In genomic region chr12:79925704-79926588, GRCm38 (mm10) we compare ENCODE assay signal across 9 mouse cellular contexts.
DNase-seq lines count a peak whose midpoint lies in the region; ATAC-seq and TF ChIP-seq lines count a peak whose summit lies in the region.
"Had no signal": no experiment of that assay in that cellular context is flagged by ENCODE, and none has a peak within 500 bp of the region (broad histone marks: within the 10 kb centered on the region; RNA-seq: fewer than 3 reads in every experiment).

No protein-coding gene starts in this region.

- peak overlapping the region; percentile 31; the same call in 1 of the 2 replicates for H3K4me2 ChIP-seq in lung, embryonic 14.5 days
- peak overlapping the region; percentile 47 for H3K4me2 ChIP-seq in embryonic facial prominence, embryonic 13.5 days
- peak overlapping the region; percentile 39 for H3K4me2 ChIP-seq in midbrain, embryonic 12.5 days (replicated peaks)

- peak overlapping the region; percentile 27; the same call in 1 of the 2 replicates for H3K9ac ChIP-seq in lung, embryonic 14.5 days
- peak overlapping the region; percentile 49 for H3K9ac ChIP-seq in embryonic facial prominence, embryonic 13.5 days
- peak overlapping the region; percentile 44 for H3K9ac ChIP-seq in midbrain, embryonic 12.5 days (replicated peaks)

- H3K36me3 ChIP-seq in lung, embryonic 14.5 days (ENCODE audit: insufficient read depth), result no peaks in the 10 kb centered on the region
- no peaks in the 10 kb centered on the region for H3K36me3 ChIP-seq in embryonic facial prominence, embryonic 13.5 days
- H3K36me3 ChIP-seq in hindbrain, embryonic 10.5 days, result no peaks in the 10 kb centered on the region
- H3K36me3 ChIP-seq in midbrain, embryonic 12.5 days, result no peaks in the 10 kb centered on the region

- DNase-seq in lung, embryonic 14.5 days, result peak; percentile 90
- no peak for DNase-seq in lung, adult 18-20 months
- peak; percentile 39 for DNase-seq in hindbrain, embryonic 10.5 days (ENCODE audit: low spot score)
- DNase-seq in layer of hippocampus, postnatal 10 days (ENCODE audit: low spot score in 2 of 2), result peak; percentile 58 to 67

- peak; percentile 41; the same call in 1 of the 2 replicates for ATAC-seq in lung, embryonic 14.5 days (ENCODE audit: insufficient read depth)
- ATAC-seq in embryonic facial prominence, embryonic 13.5 days (ENCODE audit: insufficient number of reproducible peaks, insufficient read depth, low FRiP score, low TSS enrichment, low read depth), result no peak
- ATAC-seq in midbrain, embryonic 12.5 days (ENCODE audit: low FRiP score, low read depth), result no peak
- no peak for ATAC-seq in monocyte, adult 5-6 weeks (replicated peaks; ENCODE audit: insufficient number of reproducible peaks, low FRiP score, low TSS enrichment, poor library complexity, severe bottlenecking)
- no peak for ATAC-seq in megakaryocyte, adult 5-6 weeks (ENCODE audit: poor library complexity, severe bottlenecking)

- no peaks in the 10 kb centered on the region for H3K27me3 ChIP-seq in lung, embryonic 14.5 days (ENCODE audit: insufficient read depth, low read length)
- no peaks in the 10 kb centered on the region for H3K27me3 ChIP-seq in embryonic facial prominence, embryonic 13.5 days
- no peaks in the 10 kb centered on the region for H3K27me3 ChIP-seq in hindbrain, embryonic 10.5 days (ENCODE audit: insufficient read depth, poor library complexity, severe bottlenecking)
- H3K27me3 ChIP-seq in midbrain, embryonic 12.5 days, result no peaks in the 10 kb centered on the region

- H3K4me1 ChIP-seq in lung, embryonic 14.5 days (ENCODE audit: insufficient read depth), result peaks cover 60% of the 10 kb centered on the region
- H3K4me1 ChIP-seq in embryonic facial prominence, embryonic 13.5 days, result peaks cover 84% of the 10 kb centered on the region
- peaks cover 96% of the 10 kb centered on the region for H3K4me1 ChIP-seq in hindbrain, embryonic 10.5 days (replicated peaks)
- peaks cover 76% of the 10 kb centered on the region for H3K4me1 ChIP-seq in midbrain, embryonic 12.5 days
- H3K4me1 ChIP-seq: megakaryocyte, embryonic 14.5 days had no signal

- no peaks in the 10 kb centered on the region for H3K9me3 ChIP-seq in lung, embryonic 14.5 days (ENCODE audit: low read depth, low read length)
- no peaks in the 10 kb centered on the region for H3K9me3 ChIP-seq in embryonic facial prominence, embryonic 13.5 days
- no peaks in the 10 kb centered on the region for H3K9me3 ChIP-seq in hindbrain, embryonic 10.5 days
- no peaks in the 10 kb centered on the region for H3K9me3 ChIP-seq in midbrain, embryonic 12.5 days
- H3K9me3 ChIP-seq: megakaryocyte, embryonic 14.5 days had no signal

- H3K4me3 ChIP-seq in lung, embryonic 14.5 days (ENCODE audit: low read depth, low read length), result no peak overlapping the region
- H3K4me3 ChIP-seq in embryonic facial prominence, embryonic 13.5 days, result no peak overlapping the region
- peak overlapping the region; percentile 42 for H3K4me3 ChIP-seq in hindbrain, embryonic 10.5 days
- peak overlapping the region; percentile 23; the same call in 1 of the 2 replicates for H3K4me3 ChIP-seq in midbrain, embryonic 12.5 days
- H3K4me3 ChIP-seq: megakaryocyte, embryonic 14.5 days had no signal

- TF ChIP-seq CTCF in lung, embryonic 14.5 days (IDR thresholded peaks at IDR 0.05; ENCODE audit: low read depth), result peak; percentile 57

- 15% methylated on average over 6 of the region's 6 CpGs for WGBS in lung, embryonic 14.5 days
- WGBS in embryonic facial prominence, embryonic 13.5 days, result 15% methylated on average over 6 of the region's 6 CpGs
- WGBS in hindbrain, embryonic 10.5 days, result 12% methylated on average over 6 of the region's 6 CpGs
- whole genome bisulfite sequencing in midbrain, embryonic 12.5 days, result 8% methylated on average over 6 of the region's 6 CpGs

- peak overlapping the region; percentile 91 for H3K27ac ChIP-seq in lung, embryonic 14.5 days (ENCODE audit: low read depth)
- H3K27ac ChIP-seq in embryonic facial prominence, embryonic 13.5 days, result peak overlapping the region; percentile 97
- peak overlapping the region; percentile 96 for H3K27ac ChIP-seq in hindbrain, embryonic 10.5 days
- H3K27ac ChIP-seq in midbrain, embryonic 12.5 days (replicated peaks), result peak overlapping the region; percentile 98

Comparison
In these comparisons a context has a peak if more than half of its experiments do, and no peak if none do; other contexts are left out.
1. DNase-seq: peak in lung, embryonic 14.5 days (single experiment), hindbrain, embryonic 10.5 days (single experiment) and layer of hippocampus, postnatal 10 days (2 of 2); none in lung, adult 18-20 months (0 of 2).
2. H3K4me3 ChIP-seq: peak in hindbrain, embryonic 10.5 days (single experiment) and midbrain, embryonic 12.5 days (single experiment); none in lung, embryonic 14.5 days (single experiment) and embryonic facial prominence, embryonic 13.5 days (single experiment).
3. Peak in every context shown above with its lines, with median percentiles within 50 percentile points of each other: H3K27ac ChIP-seq, H3K4me2 ChIP-seq and H3K9ac ChIP-seq.